ENCODE assay signal across 23 mouse cellular contexts in genomic region chr9:20805159-20805495, GRCm38 (mm10). TPM values are rescaled to one million over a fixed set of nuclear protein-coding genes. Genes with fewer than 3 reads are reported as not detected.
DNase-seq lines count a peak whose midpoint lies in the region; ATAC-seq and TF ChIP-seq lines count a peak whose summit lies in the region.
"Had no signal": no experiment of that assay in that cellular context is flagged by ENCODE, and none has a peak within 500 bp of the region (broad histone marks: within the 10 kb centered on the region; RNA-seq: fewer than 3 reads in every experiment).

No protein-coding gene starts in this region.

- DNase-seq in kidney, postnatal 10 days: peak; percentile 31
- no peak for DNase-seq in kidney, adult 11 months
- DNase-seq in adrenal gland, adult 2 months: peak; percentile 86
- peak; percentile 65 to 80 for DNase-seq in gastrocnemius, adult 8-10 months (ENCODE audit: low spot score in 2 of 2)
- peak; percentile 33 for DNase-seq in heart, postnatal 25 days (ENCODE audit: low spot score)
- no peak for DNase-seq in thymus, postnatal 14 days
- no peak for DNase-seq in kidney, adult 2 months
- DNase-seq: B cell, adult 2 months; layer of hippocampus, postnatal 36 days; right cerebral cortex, adult 18-20 months; thymus, postnatal 36 days had no signal

- no peak overlapping the region for H3K27ac ChIP-seq in kidney, adult 2 months (ENCODE audit: insufficient read depth, low read depth, low read length)
- no peak overlapping the region for H3K27ac ChIP-seq in neural tube, embryonic 15.5 days (replicated peaks)
- H3K27ac ChIP-seq: intestine, embryonic 15.5 days; limb, embryonic 10.5 days; liver, embryonic 15.5 days; stomach, postnatal 0 days had no signal

- H3K4me2 ChIP-seq in neural tube, embryonic 15.5 days: no peak overlapping the region
- H3K4me2 ChIP-seq: intestine, embryonic 15.5 days had no signal

- no peaks in the 10 kb centered on the region for H3K36me3 ChIP-seq in kidney, adult 2 months (ENCODE audit: control insufficient read depth, insufficient read depth, low read length)
- H3K36me3 ChIP-seq in neural tube, embryonic 15.5 days: no peaks in the 10 kb centered on the region
- H3K36me3 ChIP-seq: intestine, embryonic 15.5 days; limb, embryonic 10.5 days; liver, embryonic 15.5 days had no signal

- no peak for TF ChIP-seq POLR2A in kidney, adult 2 months (IDR thresholded peaks at IDR 0.05; ENCODE audit: low read depth, low read length)

- WGBS in kidney, adult 2 months: 67% methylated on average over 3 of the region's 3 CpGs
- WGBS in neural tube, embryonic 15.5 days: 79% methylated on average over 3 of the region's 3 CpGs

- H3K9ac ChIP-seq in neural tube, embryonic 15.5 days (replicated peaks): no peak overlapping the region
- H3K9ac ChIP-seq: intestine, embryonic 15.5 days; liver, embryonic 15.5 days had no signal

- H3K9me3 ChIP-seq in neural tube, embryonic 15.5 days (replicated peaks): peaks cover 6% of the 10 kb centered on the region; the same call in 1 of the 2 replicates
- H3K9me3 ChIP-seq: intestine, embryonic 15.5 days; liver, embryonic 15.5 days had no signal

- intact Hi-C loops in heart, postnatal 25 days (cut with DNase I): loop anchor here (1.0 kb wide), 1 partner anchor 64 kb away; no protein-coding TSS in a partner anchor

- 0 out of 2 replicates have a peak, but pooled peaks cover 5% of the 10 kb centered on the region for H3K4me1 ChIP-seq in kidney, adult 2 months (ENCODE audit: control insufficient read depth, insufficient read depth, low read length)
- H3K4me1 ChIP-seq in neural tube, embryonic 15.5 days: no peaks in the 10 kb centered on the region
- H3K4me1 ChIP-seq: intestine, embryonic 15.5 days; limb, embryonic 10.5 days had no signal

- ATAC-seq in neural tube, embryonic 15.5 days (ENCODE audit: low FRiP score): no peak
- ATAC-seq: forebrain, embryonic 14.5 days had no signal

- no peak for TF ChIP-seq CTCF in kidney, adult 2 months (conservative IDR thresholded peaks at IDR 0.05; ENCODE audit: insufficient read depth, insufficient read length, low read depth, low read length)

- H3K27me3 ChIP-seq in kidney, adult 2 months (replicated peaks; ENCODE audit: control insufficient read depth, insufficient read depth, low read length): no peaks in the 10 kb centered on the region
- no peaks in the 10 kb centered on the region for H3K27me3 ChIP-seq in neural tube, embryonic 15.5 days (replicated peaks)
- H3K27me3 ChIP-seq: intestine, embryonic 15.5 days had no signal

- H3K4me3 ChIP-seq in kidney, adult 2 months (ENCODE audit: insufficient read depth, low read depth, low read length): no peak overlapping the region
- no peak overlapping the region for H3K4me3 ChIP-seq in neural tube, embryonic 15.5 days (replicated peaks)
- H3K4me3 ChIP-seq: intestine, embryonic 15.5 days; limb, embryonic 10.5 days; liver, embryonic 15.5 days had no signal

RNA-seq across cellular contexts. Expression of gene Col5a3, which starts 9.7 kb away (rescaled TPM):
- total RNA-seq in adrenal gland, adult 2 months (2021): 100 to 1,000 TPM in 1 of 2 experiments, 10 to 100 TPM in 1; 78.4 to 293 TPM
- 108 and 110 TPM in 2 replicates for polyA plus RNA-seq in adrenal gland, adult 2 months (2012; rRNA removed)
- 1 to 10 TPM; 2.8 to 8.0 (median 6.7) TPM for total RNA-seq in gastrocnemius, adult 8-10 months (2022)
- 10 to 100 TPM; 26.1 to 30.2 TPM for total RNA-seq in heart, postnatal 25 days (2021)
- 2.1 and 3.0 TPM in 2 replicates for polyA plus RNA-seq in kidney, adult 2 months (2012; rRNA removed)
- polyA plus RNA-seq in neural tube, embryonic 15.5 days (2015; fragmentation: Nextera tagmentation; extraction: Ambion mirVana): 1.4 and 1.8 TPM in 2 replicates
- total RNA-seq: megakaryocyte-erythroid progenitor cell, adult 5-6 weeks had no signal

RNA-seq across cellular contexts. Expression of gene Rdh8, which starts 13.2 kb away (rescaled TPM):
- not detected for total RNA-seq in adrenal gland, adult 2 months (2021)
- not detected in 2 replicates for polyA plus RNA-seq in adrenal gland, adult 2 months (2012; rRNA removed)
- total RNA-seq in gastrocnemius, adult 8-10 months (2022): 1 to 10 TPM in 1 of 4 experiments, under 1 TPM in 2, not detected in 1; 0.46 to 1.0 (median 0.80) TPM
- total RNA-seq in heart, postnatal 25 days (2021): not detected
- not detected in 2 replicates for polyA plus RNA-seq in kidney, adult 2 months (2012; rRNA removed)
- not detected in 2 replicates for polyA plus RNA-seq in neural tube, embryonic 15.5 days (2015; fragmentation: Nextera tagmentation; extraction: Ambion mirVana)
- total RNA-seq: adrenal gland, postnatal 4 days; layer of hippocampus, postnatal 36 days; megakaryocyte-erythroid progenitor cell, adult 5-6 weeks had no signal
- polyA plus RNA-seq: forebrain, embryonic 14.5 days; gonadal fat pad, adult 2 months; hindbrain, embryonic 11.5 days; intestine, embryonic 15.5 days; limb, embryonic 10.5 days; liver, embryonic 15.5 days; neural tube, embryonic 14.5 days; spleen, adult 2 months; stomach, postnatal 0 days had no signal

RNA-seq across cellular contexts. Expression of gene Olfm2, which starts 59.0 kb away (rescaled TPM):
- 1 to 10 TPM in 1 of 2 experiments, under 1 TPM in 1; 0.49 to 1.0 TPM for total RNA-seq in adrenal gland, adult 2 months (2021)
- 1.1 and 2.9 TPM in 2 replicates for polyA plus RNA-seq in adrenal gland, adult 2 months (2012; rRNA removed)
- total RNA-seq in gastrocnemius, adult 8-10 months (2022): under 1 TPM in 2 of 4 experiments, not detected in 2; 0.16 to 0.32 TPM
- under 1 TPM in 1 of 2 experiments, not detected in 1; 0.18 TPM for total RNA-seq in heart, postnatal 25 days (2021)
- 2.0 and 2.3 TPM in 2 replicates for polyA plus RNA-seq in kidney, adult 2 months (2012; rRNA removed)
- polyA plus RNA-seq in neural tube, embryonic 15.5 days (2015; fragmentation: Nextera tagmentation; extraction: Ambion mirVana): 190 and 224 TPM in 2 replicates
- total RNA-seq: megakaryocyte-erythroid progenitor cell, adult 5-6 weeks had no signal

Comparison
In these comparisons a context has a peak if more than half of its experiments do, and no peak if none do; other contexts are left out.
1. DNase-seq: peak in kidney, postnatal 10 days (single experiment), adrenal gland, adult 2 months (single experiment), gastrocnemius, adult 8-10 months (2 of 2) and heart, postnatal 25 days (single experiment); none in kidney, adult 11 months (single experiment), thymus, postnatal 14 days (single experiment) and kidney, adult 2 months (single experiment).